Mouse (Mus musculus) kidney, postnatal 0 days (tissue): Measurements from ENCODE around the gene Col6a1. TPM values are rescaled to one million over a fixed set of nuclear protein-coding genes. Genes with fewer than 3 reads are reported as not detected.

Experiments
- ATAC-seq: fragments of 200-750 bp; cut with Nextera tagmentation; replicated peaks from 2 replicates; pipeline ENCODE4 v1.8.0; 2017; ENCODE audit warnings: low read depth, moderate number of reproducible peaks, moderate TSS enrichment, moderate library complexity; ENCODE audit not compliant: low FRiP score
- DNase-seq: peaks from one replicate; pipeline ENCODE4 v3.0.0-alpha.2; 2016; ENCODE audit warnings: low spot score
- H3K27ac ChIP-seq: fragments of 300-500 bp; sonication (generic); 2 replicates; pipeline ENCODE4 v1.5.1; 2014; ENCODE audit warnings: mild to moderate bottlenecking
- H3K27me3 ChIP-seq: fragments of 300-500 bp; sonication (generic); 2 replicates; pipeline ENCODE4 v1.6.1; 2014; ENCODE audit warnings: low read length, mixed read lengths; ENCODE audit not compliant: insufficient read depth
- H3K36me3 ChIP-seq: fragments of 300-500 bp; sonication (generic); 2 replicates; pipeline ENCODE4 v1.6.1; 2014; ENCODE audit warnings: low read length, mixed read lengths; ENCODE audit not compliant: insufficient read depth
- H3K4me1 ChIP-seq: fragments of 300-500 bp; sonication (generic); replicated peaks from 2 replicates; pipeline ENCODE4 v1.6.1; 2014; ENCODE audit warnings: antibody characterized with exemption, low read length, mixed read lengths; ENCODE audit not compliant: insufficient read depth
- H3K4me2 ChIP-seq: fragments of 300-500 bp; sonication (generic); 2 replicates; pipeline ENCODE4 v1.6.1; 2014; ENCODE audit warnings: mild to moderate bottlenecking, low read length, moderate library complexity, mixed read lengths
- H3K4me3 ChIP-seq: fragments of 300-500 bp; sonication (generic); replicated peaks from 2 replicates; pipeline ENCODE4 v1.5.1; 2014; ENCODE audit warnings: low read depth, low read length
- H3K9ac ChIP-seq: fragments of 300-500 bp; sonication (generic); 2 replicates; pipeline ENCODE4 v1.6.1; 2014; ENCODE audit warnings: low read depth, low read length
- H3K9me3 ChIP-seq: fragments of 300-500 bp; sonication (generic); replicated peaks from 2 replicates; pipeline ENCODE4 v1.6.1; 2016; ENCODE audit warnings: low read length, inconsistent platforms, mixed read lengths
- CTCF ChIP-seq: IDR thresholded peaks from 2 replicates; pipeline ENCODE4 v1.5.1; 2016; ENCODE audit warnings: antibody characterized with exemption, low read depth, mild to moderate bottlenecking, moderate library complexity
- WGBS: fragments of 180-500 bp; shearing (Covaris S2); extraction: QIAGEN DNeasy Blood & Tissue Kit; methylation state at CpG from one replicate; pipeline ENCODE4 v1.1.7; 2014; 5-methylcytosine and 5-hydroxymethylcytosine counted together
- polyA plus RNA-seq: library from polyadenylated mRNA; unstranded; fragments of >200 nt; fragmentation: Nextera tagmentation; extraction: Ambion mirVana; gene quantifications from 2 replicates; pipeline ENCODE4 v1.2.1, GENCODE M21; 2015

Gene Col6a1
- polyA plus RNA-seq, 1 experiment from 2014 or later = 81.3 TPM

- H3K4me1 ChIP-seq = no peaks in the 10 kb centered on the region
- H3K9me3 ChIP-seq = no peaks in the 10 kb centered on the region
- 85% methylated on average over 2 of the region's 2 CpGs for WGBS
- DNase-seq (no peak), ATAC-seq (no peak)
- H3K27ac ChIP-seq = no peak overlapping the region
- H3K9ac ChIP-seq = no peak overlapping the region
- no peaks in the 10 kb centered on the region for H3K27me3 ChIP-seq
- H3K4me3 ChIP-seq = no peak overlapping the region
- no peak for TF ChIP-seq CTCF
- no peak overlapping the region for H3K4me2 ChIP-seq
- H3K36me3 ChIP-seq = 0 out of 2 replicates have a peak, but pooled peaks cover 5% of the 10 kb centered on the region
Measured at GRCm38 (mm10) chr10:76707001-76707400, 19.0 kb downstream of the Col6a1 start.

DNA sequence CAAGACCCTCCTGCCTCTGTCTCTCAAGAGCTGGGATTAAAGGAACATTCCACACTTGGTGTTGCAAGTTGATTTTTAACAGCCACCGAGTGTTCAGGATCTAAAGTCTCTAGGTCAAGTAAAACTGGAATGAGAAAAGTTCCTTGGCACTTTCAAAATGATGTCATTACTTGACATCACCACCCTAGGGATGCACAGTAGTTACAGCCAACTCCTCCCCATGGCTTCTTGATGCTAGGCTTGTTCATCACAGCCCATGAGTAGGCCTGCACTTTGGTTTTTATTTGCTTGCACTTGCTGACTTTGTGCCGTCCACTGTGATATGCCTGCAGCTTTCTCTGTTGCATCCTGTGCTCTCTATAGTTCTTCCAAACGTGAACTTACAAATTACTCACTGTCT is 21.6 kb downstream of the Col6a1 start:
- Histone ChIP-seq H3K36me3 (no peaks in the 10 kb centered on the region), H3K4me3 (no peak overlapping the region), H3K27me3 (no peaks in the 10 kb centered on the region), H3K4me2 (no peak overlapping the region), H3K27ac (no peak overlapping the region), H3K9me3 (no peaks in the 10 kb centered on the region), H3K9ac (no peak overlapping the region), H3K4me1 (no peaks in the 10 kb centered on the region)
- no peak for TF ChIP-seq CTCF
- no peak for ATAC-seq
- 69% methylated on average over 3 of the region's 3 CpGs for WGBS
- no peak for DNase-seq

DNA sequence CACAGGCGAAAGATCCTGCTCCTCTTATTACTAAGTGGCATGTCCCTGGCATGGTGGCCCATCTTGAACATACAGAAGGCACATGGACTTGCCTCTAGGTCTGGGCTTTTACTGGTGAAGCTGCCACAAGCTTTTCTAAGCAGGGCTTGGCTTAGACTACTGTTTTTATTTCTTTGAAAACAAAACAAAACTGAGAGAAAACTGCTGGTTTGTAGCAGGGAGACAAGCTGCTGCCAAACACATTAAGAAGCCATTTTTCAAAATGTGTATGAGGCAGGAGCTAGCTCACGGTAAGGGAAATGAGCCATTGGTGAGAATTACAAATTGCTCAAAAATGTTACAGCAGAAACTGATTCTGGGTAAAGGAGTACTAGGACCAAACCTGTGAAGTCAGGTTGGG is 24.5 kb downstream of the Col6a1 start:
- Histone ChIP-seq H3K36me3 (no peaks in the 10 kb centered on the region), H3K9ac (no peak overlapping the region), H3K27ac (no peak overlapping the region), H3K4me3 (no peak overlapping the region), H3K4me1 (no peaks in the 10 kb centered on the region), H3K27me3 (no peaks in the 10 kb centered on the region), H3K4me2 (no peak overlapping the region), H3K9me3 (no peaks in the 10 kb centered on the region)
- 46% methylated on average over 2 of the region's 2 CpGs for WGBS
- no peak for TF ChIP-seq CTCF
- peak; percentile 52 for DNase-seq
- ATAC-seq = no peak

DNA sequence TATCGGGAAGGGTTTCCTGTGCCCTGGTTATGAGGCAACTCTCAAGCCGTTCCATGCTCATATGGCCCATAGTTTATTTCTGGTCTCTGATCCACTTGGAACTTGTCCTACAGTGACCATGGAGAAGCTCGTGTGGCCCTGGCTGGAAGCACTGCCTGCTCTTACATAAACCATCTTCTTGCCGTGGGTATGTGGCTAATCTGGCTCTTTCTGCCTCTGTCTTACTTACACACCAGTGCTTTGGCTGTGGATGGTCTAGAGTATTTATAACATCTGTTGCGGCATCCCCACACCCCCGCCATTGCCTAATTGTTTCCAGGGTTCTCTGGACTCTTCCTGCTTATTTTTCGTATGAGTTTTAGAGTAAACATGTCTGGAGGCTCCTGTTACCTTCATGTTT is 26.2 kb downstream of the Col6a1 start:
- Histone ChIP-seq H3K36me3 (no peaks in the 10 kb centered on the region), H3K9ac (no peak overlapping the region), H3K4me1 (no peaks in the 10 kb centered on the region), H3K27me3 (no peaks in the 10 kb centered on the region), H3K4me3 (no peak overlapping the region), H3K27ac (no peak overlapping the region), H3K9me3 (no peaks in the 10 kb centered on the region), H3K4me2 (no peak overlapping the region)
- no peak for ATAC-seq
- 71% methylated on average over 7 of the region's 7 CpGs for WGBS
- TF ChIP-seq CTCF = no peak
- no peak for DNase-seq

GRCm38 (mm10) chr10:76695283-76695885 is 30.6 kb downstream of the Col6a1 start:
- Histone ChIP-seq H3K4me3 (no peak overlapping the region), H3K4me1 (no peaks in the 10 kb centered on the region), H3K9me3 (no peaks in the 10 kb centered on the region), H3K27ac (0 out of 2 replicates have a peak overlapping the region, but pooled peaks have one; percentile 60), H3K36me3 (no peaks in the 10 kb centered on the region), H3K9ac (no peak overlapping the region), H3K27me3 (no peaks in the 10 kb centered on the region), H3K4me2 (no peak overlapping the region)
- TF ChIP-seq CTCF = no peak
- DNase-seq (peak; percentile 82), ATAC-seq (no peak)
- WGBS = 69% methylated on average over 10 of the region's 10 CpGs

- ATAC-seq = no peak
- H3K4me2 ChIP-seq = no peak overlapping the region
- 28% methylated on average over 7 of the region's 7 CpGs for WGBS
- no peak overlapping the region for H3K4me3 ChIP-seq
- 0 out of 2 replicates have a peak overlapping the region, but pooled peaks have one; percentile 60 for H3K27ac ChIP-seq
- no peaks in the 10 kb centered on the region for H3K36me3 ChIP-seq
- no peak overlapping the region for H3K9ac ChIP-seq
- H3K9me3 ChIP-seq = no peaks in the 10 kb centered on the region
- no peaks in the 10 kb centered on the region for H3K4me1 ChIP-seq
- no peaks in the 10 kb centered on the region for H3K27me3 ChIP-seq
- TF ChIP-seq CTCF = no peak
- DNase-seq = peak; percentile 69
Measured at GRCm38 (mm10) chr10:76694765-76695164, 31.2 kb downstream of the Col6a1 start.

DNA sequence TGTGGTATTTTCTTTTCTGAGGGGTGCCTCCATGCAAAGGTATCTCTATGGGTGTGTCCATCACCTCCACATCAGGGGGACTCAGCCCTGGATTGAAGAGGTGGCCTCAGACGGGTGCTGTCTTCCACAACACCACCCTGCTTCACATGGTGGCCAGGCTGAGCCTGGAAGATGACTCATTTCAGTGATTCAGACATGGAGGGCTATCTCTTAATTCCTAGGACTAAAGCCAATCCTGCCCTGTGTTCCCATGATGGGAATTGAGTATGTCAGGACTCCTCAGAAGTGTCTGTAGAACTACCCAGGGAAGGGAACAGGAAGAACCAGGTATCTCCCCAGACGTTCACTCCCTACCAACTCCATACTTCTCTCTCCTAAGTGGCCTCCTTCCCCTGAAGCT is 32.5 kb downstream of the Col6a1 start:
- H3K36me3 ChIP-seq = no peaks in the 10 kb centered on the region
- TF ChIP-seq CTCF = no peak
- DNase-seq (no peak), ATAC-seq (no peak)
- no peak overlapping the region for H3K4me2 ChIP-seq
- 89% methylated on average over 2 of the region's 2 CpGs for WGBS
- no peak overlapping the region for H3K27ac ChIP-seq
- no peaks in the 10 kb centered on the region for H3K27me3 ChIP-seq
- H3K4me3 ChIP-seq = no peak overlapping the region
- no peaks in the 10 kb centered on the region for H3K9me3 ChIP-seq
- H3K9ac ChIP-seq = no peak overlapping the region
- no peaks in the 10 kb centered on the region for H3K4me1 ChIP-seq
